Mouse (Mus musculus) small intestine, adult 2 months (tissue): ENCODE measurements around the gene Ctbp1.

Source experiments
- CTCF ChIP-seq: fragments of 200-500 bp; IDR thresholded peaks from 2 replicates; pipeline ENCODE4 v1.5.1; 2012; ENCODE audit warnings: low read depth, mild to moderate bottlenecking, control low read depth, inconsistent platforms, low read length, moderate library complexity, mixed read lengths; ENCODE audit not compliant: insufficient replicate concordance, insufficient read length; ENCODE audit errors: extremely low read depth
- POLR2A ChIP-seq: fragments of 200-500 bp; IDR thresholded peaks from 2 replicates; pipeline ENCODE4 v1.6.1; 2012; ENCODE audit warnings: low read depth, mild to moderate bottlenecking, control low read depth, inconsistent platforms, low read length, moderate library complexity

DNA sequence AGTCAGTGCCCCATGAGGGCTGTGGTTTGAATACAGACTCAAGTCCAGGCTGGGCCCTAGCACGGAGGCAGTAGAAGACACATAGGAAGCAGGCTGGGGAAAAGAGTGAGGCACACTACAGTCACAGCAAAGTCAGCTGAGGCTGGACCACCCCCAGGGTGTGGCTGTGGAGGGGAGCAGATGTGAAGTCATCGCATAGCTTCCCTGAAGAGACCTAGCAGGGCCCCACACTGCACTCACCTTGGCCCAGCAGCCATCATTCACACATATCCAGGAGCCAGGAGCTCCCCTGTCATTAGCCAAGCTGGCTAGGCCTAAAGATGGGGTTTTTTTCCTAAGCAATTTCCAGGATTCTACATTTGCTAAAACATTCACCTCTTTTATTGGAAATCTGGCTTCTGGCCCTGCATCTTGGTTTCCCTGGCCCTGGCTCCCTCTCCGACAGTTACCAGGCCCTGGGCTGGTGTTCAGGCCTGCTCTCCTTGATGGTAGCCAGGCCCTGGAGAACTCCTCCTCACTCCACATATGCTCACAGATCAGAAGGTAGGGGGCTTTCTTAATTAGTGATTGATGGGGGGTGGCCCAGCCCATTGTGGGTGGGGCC is 35.6 kb downstream of the Ctbp1 start:
- no peak for TF ChIP-seq POLR2A
- no peak for TF ChIP-seq CTCF
